Mouse (Mus musculus) liver, postnatal 0 days (tissue): ENCODE data around the gene Scgb2b12. TPM values are rescaled to one million over a fixed set of nuclear protein-coding genes. Genes with fewer than 3 reads are reported as not detected.
"Not testable (repeated sequence)": the region's sequence is repeated elsewhere in the genome, so short reads cannot be mapped to it uniquely, and the experiment has no call there.

Experiments
- ATAC-seq: fragments of 200-750 bp; cut with Nextera tagmentation; 2 replicates; pipeline ENCODE4 v1.8.0; 2017; ENCODE audit warnings: mild to moderate bottlenecking, moderate library complexity
- DNase-seq: peaks from one replicate; pipeline ENCODE4 v3.0.0-alpha.2; 2016
- H3K27ac ChIP-seq: fragments of 300-500 bp; sonication (generic); 2 replicates; pipeline ENCODE4 v1.5.1; 2014; ENCODE audit warnings: antibody characterized with exemption, moderate library complexity, mild to moderate bottlenecking, low read depth
- H3K27me3 ChIP-seq: fragments of 300-500 bp; sonication (generic); 2 replicates; pipeline ENCODE4 v1.6.1; 2014; ENCODE audit warnings: low read length, control low read depth, mixed read lengths; ENCODE audit not compliant: insufficient read depth
- H3K36me3 ChIP-seq: fragments of 300-500 bp; sonication (generic); replicated peaks from 2 replicates; pipeline ENCODE4 v1.6.1; 2014; ENCODE audit warnings: mild to moderate bottlenecking, control low read depth, low read length, moderate library complexity, mixed read lengths; ENCODE audit not compliant: insufficient read depth
- H3K4me1 ChIP-seq: fragments of 300-500 bp; sonication (generic); 2 replicates; pipeline ENCODE4 v1.6.1; 2014; ENCODE audit warnings: antibody characterized with exemption, mild to moderate bottlenecking, control low read depth; ENCODE audit not compliant: insufficient read depth
- H3K4me2 ChIP-seq: fragments of 300-500 bp; sonication (generic); 2 replicates; pipeline ENCODE4 v1.6.1; 2014; ENCODE audit warnings: low read depth, mild to moderate bottlenecking, low read length, moderate library complexity, mixed read lengths
- H3K4me3 ChIP-seq: fragments of 300-500 bp; sonication (generic); 2 replicates; pipeline ENCODE4 v1.5.1; 2014; ENCODE audit warnings: low read depth, low read length
- H3K9ac ChIP-seq: fragments of 300-500 bp; sonication (generic); replicated peaks from 2 replicates; pipeline ENCODE4 v1.6.1; 2014; ENCODE audit warnings: mild to moderate bottlenecking, moderate library complexity
- H3K9me3 ChIP-seq: fragments of 300-500 bp; sonication (generic); 2 replicates; pipeline ENCODE4 v1.6.1; 2016; ENCODE audit warnings: mild to moderate bottlenecking, control low read depth, low read length, mixed read lengths
- WGBS: fragments of 180-500 bp; shearing (Covaris S2); extraction: QIAGEN DNeasy Blood & Tissue Kit; methylation state at CpG from one replicate; pipeline ENCODE4 v1.1.7; 2014; ENCODE audit not compliant: insufficient replicate concordance; 5-methylcytosine and 5-hydroxymethylcytosine counted together
- polyA plus RNA-seq: library from polyadenylated mRNA; unstranded; fragments of >200 nt; fragmentation: Nextera tagmentation; extraction: Ambion mirVana; gene quantifications from 2 replicates; pipeline ENCODE4 v1.2.1, GENCODE M21; 2015

Gene Scgb2b12
- polyA plus RNA-seq = not detected in 2 replicates

DNA sequence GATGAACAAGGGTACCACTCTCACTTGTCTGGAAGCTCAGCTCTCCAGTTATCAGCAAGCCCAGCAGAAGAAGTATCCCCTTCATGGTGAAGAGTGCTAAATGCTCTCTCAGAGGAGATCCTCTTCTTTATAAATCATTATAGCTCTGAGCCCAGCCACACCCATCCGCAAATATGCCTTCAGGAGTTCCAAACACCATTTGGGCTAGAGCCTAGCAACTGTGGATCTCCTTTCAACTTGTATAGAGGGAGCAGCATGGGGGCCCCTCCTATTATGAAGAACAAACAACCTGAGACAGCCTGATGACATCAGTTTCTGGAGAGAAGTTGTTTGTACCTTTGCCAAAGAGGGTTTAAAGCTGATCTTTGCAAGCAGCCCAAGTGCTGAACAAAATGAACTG, at the start of gene Scgb2b12:
Gene Scgb2b12 (minus strand): TSS at position 101 of the 400 bp plus-strand sequence.
- WGBS = 67% methylated on average over 1 of the region's 1 CpGs
- H3K9me3 ChIP-seq = not testable (repeated sequence)

DNA sequence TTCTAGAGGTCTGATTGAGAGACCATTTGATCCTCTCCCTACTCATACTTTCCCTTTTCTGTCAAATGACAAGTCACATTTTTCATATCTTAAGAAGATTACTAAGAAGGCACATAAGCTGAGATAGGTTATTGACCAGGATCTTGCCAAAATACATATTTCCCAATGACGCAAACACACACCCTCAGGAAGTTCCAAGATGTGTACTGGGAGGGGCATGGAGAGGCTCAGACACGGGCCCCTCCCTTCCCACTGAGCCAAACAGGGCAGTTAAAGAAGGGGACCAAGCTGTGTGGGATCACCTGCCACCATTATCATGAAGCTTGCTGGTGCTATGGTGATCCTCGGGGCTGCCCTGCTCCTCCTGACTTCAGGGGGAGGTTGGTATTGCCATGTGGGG, 6.8 kb upstream of the Scgb2b12 start, which contains the start of gene Scgb1b12:
Gene Scgb1b12 (plus strand): TSS at position 301 of the 400 bp plus-strand sequence.
- H3K9ac ChIP-seq, H3K9me3 ChIP-seq, H3K27me3 ChIP-seq, H3K4me3 ChIP-seq, H3K4me1 ChIP-seq, H3K27ac ChIP-seq, DNase-seq, H3K4me2 ChIP-seq, ATAC-seq, H3K36me3 ChIP-seq: not testable (repeated sequence)
- 76% methylated on average over 2 of the region's 3 CpGs for WGBS

More for the DNA sequence above, at the start of gene Scgb2b12:
- H3K36me3 ChIP-seq, H3K4me1 ChIP-seq, H3K4me3 ChIP-seq, DNase-seq, H3K27me3 ChIP-seq, H3K27ac ChIP-seq, H3K9ac ChIP-seq, ATAC-seq, H3K4me2 ChIP-seq: not testable (repeated sequence)

Other genes starting within 250 kb of the Scgb2b12 start
- gene Scgb1b10, start 226.4 kb downstream of the Scgb2b12 start, polyA plus RNA-seq = not detected in 2 replicates
- gene Scgb2b11, start 116.1 kb downstream of the Scgb2b12 start, polyA plus RNA-seq = not detected in 2 replicates
- not detected in 2 replicates for gene Scgb1b11, start 104.4 kb downstream of the Scgb2b12 start, polyA plus RNA-seq
- not detected in 2 replicates for gene Scgb1b12, start 6.9 kb upstream of the Scgb2b12 start, polyA plus RNA-seq
- gene Scgb1b29, start 114.3 kb upstream of the Scgb2b12 start, polyA plus RNA-seq = not detected in 2 replicates